Mouse (Mus musculus) erythroblast, embryonic 14.5 days (primary cell): Measurements from ENCODE around the gene Slc43a2.

Experiments used
- GATA1 ChIP-seq: IDR thresholded peaks from 2 replicates; pipeline ENCODE4 v1.6.1; 2012; ENCODE audit warnings: low read length, inconsistent platforms, mixed read lengths
- TAL1 ChIP-seq: IDR thresholded peaks from 3 replicates; pipeline ENCODE4 v1.6.1; 2012; ENCODE audit warnings: low read length, inconsistent platforms, mixed read lengths

GRCm38 (mm10) chr11:75544713-75545112, 13.2 kb downstream of the Slc43a2 start:
- no peak for TF ChIP-seq GATA1
- TF ChIP-seq TAL1: no peak
